Mouse (Mus musculus) hindbrain, postnatal 0 days (tissue): ENCODE data around the gene Gm20388. TPM values are rescaled to one million over a fixed set of nuclear protein-coding genes. Genes with fewer than 3 reads are reported as not detected.
A peak's percentile ranks its signal among the peaks of the same experiment; 100 is the strongest.
"Not testable (repeated sequence)": the region's sequence is repeated elsewhere in the genome, so short reads cannot be mapped to it uniquely, and the experiment has no call there.

Experiments
- ATAC-seq: fragments of 200-750 bp; cut with Nextera tagmentation; 2 replicates; pipeline ENCODE4 v1.8.0; 2017; ENCODE audit warnings: mild to moderate bottlenecking, moderate TSS enrichment, moderate library complexity
- DNase-seq: peaks from one replicate; pipeline ENCODE4 v3.0.0-alpha.2; 2015; ENCODE audit warnings: low spot score
- H3K27ac ChIP-seq: fragments of 300-500 bp; sonication (generic); 2 replicates; pipeline ENCODE4 v1.5.1; 2014; ENCODE audit warnings: mild to moderate bottlenecking
- H3K27me3 ChIP-seq: fragments of 300-500 bp; sonication (generic); 2 replicates; pipeline ENCODE4 v1.6.1; 2014; ENCODE audit warnings: low read length, mixed read lengths; ENCODE audit not compliant: insufficient read depth
- H3K36me3 ChIP-seq: fragments of 300-500 bp; sonication (generic); 2 replicates; pipeline ENCODE4 v1.6.1; 2014; ENCODE audit warnings: low read length, mixed read lengths; ENCODE audit not compliant: insufficient read depth
- H3K4me1 ChIP-seq: fragments of 300-500 bp; sonication (generic); 2 replicates; pipeline ENCODE4 v1.6.1; 2014; ENCODE audit warnings: antibody characterized with exemption, low read length, mixed read lengths; ENCODE audit not compliant: insufficient read depth
- H3K4me2 ChIP-seq: fragments of 300-500 bp; sonication (generic); 2 replicates; pipeline ENCODE4 v1.6.1; 2014; ENCODE audit warnings: low read depth, mild to moderate bottlenecking, low read length, moderate library complexity, mixed read lengths
- H3K4me3 ChIP-seq: fragments of 300-500 bp; sonication (generic); 2 replicates; pipeline ENCODE4 v1.5.1; 2014; ENCODE audit warnings: low read length
- H3K9ac ChIP-seq: fragments of 300-500 bp; sonication (generic); replicated peaks from 2 replicates; pipeline ENCODE4 v1.6.1; 2014; ENCODE audit warnings: mild to moderate bottlenecking, low read length, moderate library complexity, mixed read lengths
- H3K9me3 ChIP-seq: fragments of 300-500 bp; sonication (generic); 2 replicates; pipeline ENCODE4 v1.6.1; 2016; ENCODE audit warnings: low read length, mixed read lengths
- CTCF ChIP-seq: IDR thresholded peaks from 2 replicates; pipeline ENCODE4 v1.5.1; 2016; ENCODE audit warnings: antibody characterized with exemption, control low read depth, low read depth
- WGBS: fragments of 180-500 bp; shearing (Covaris S2); extraction: QIAGEN DNeasy Blood & Tissue Kit; methylation state at CpG from one replicate; pipeline ENCODE4 v1.1.7; 2014; 5-methylcytosine and 5-hydroxymethylcytosine counted together
- polyA plus RNA-seq: library from polyadenylated mRNA; unstranded; fragments of >200 nt; fragmentation: Nextera tagmentation; extraction: Ambion mirVana; gene quantifications from 2 replicates; pipeline ENCODE4 v1.2.1, GENCODE M21; 2015
- total RNA-seq: library from RNA; depleted of rRNA; stranded (reverse); fragments of >200 nt; gene quantifications from 2 replicates; pipeline ENCODE4 v1.2.3, GENCODE M21; 2014

The Gm20388 gene
- total and polyA plus RNA-seq, 2 experiments from 2014 or later = 71.3 TPM; not detected in 1

GRCm38 (mm10) chr8:120797019-120797727 is 886.5 kb downstream of the Gm20388 start:
- 78% methylated on average over 9 of the region's 9 CpGs for WGBS
- TF ChIP-seq CTCF = no peak
- ATAC-seq = no peak

GRCm38 (mm10) chr8:120800308-120800865 is 889.7 kb downstream of the Gm20388 start:
- DNase-seq = peak; percentile 69
- TF ChIP-seq CTCF = peak; percentile 94
- Histone ChIP-seq H3K27me3 (no peaks in the 10 kb centered on the region), H3K27ac (no peak overlapping the region), H3K9ac (no peak overlapping the region), H3K4me3 (no peak overlapping the region), H3K36me3 (no peaks in the 10 kb centered on the region), H3K9me3 (no peaks in the 10 kb centered on the region), H3K4me2 (peak overlapping the region; percentile 34), H3K4me1 (no peaks in the 10 kb centered on the region)
- peak; percentile 60; the same call in 1 of the 2 replicates for ATAC-seq
- 6% methylated on average over 17 of the region's 17 CpGs for WGBS

More at GRCm38 (mm10) chr8:120797019-120797727, 886.5 kb downstream of the Gm20388 start:
- H3K4me3 ChIP-seq = no peak overlapping the region
- H3K27me3 ChIP-seq = no peaks in the 10 kb centered on the region
- no peaks in the 10 kb centered on the region for H3K9me3 ChIP-seq
- H3K4me1 ChIP-seq = no peaks in the 10 kb centered on the region
- DNase-seq = no peak
- no peak overlapping the region for H3K4me2 ChIP-seq
- no peak overlapping the region for H3K9ac ChIP-seq
- no peaks in the 10 kb centered on the region for H3K36me3 ChIP-seq
- H3K27ac ChIP-seq = no peak overlapping the region

GRCm38 (mm10) chr8:120803661-120804375 is 893.2 kb downstream of the Gm20388 start:
- not testable (repeated sequence) for H3K27ac ChIP-seq, H3K4me2 ChIP-seq, DNase-seq, H3K9me3 ChIP-seq, H3K4me1 ChIP-seq, H3K9ac ChIP-seq, ATAC-seq, H3K4me3 ChIP-seq, H3K36me3 ChIP-seq, H3K27me3 ChIP-seq
- WGBS = 47% methylated on average over 6 of the region's 6 CpGs

- Histone ChIP-seq H3K36me3 (no peaks in the 10 kb centered on the region), H3K4me2 (no peak overlapping the region), H3K9ac (no peak overlapping the region), H3K9me3 (no peaks in the 10 kb centered on the region), H3K27ac (no peak overlapping the region), H3K27me3 (no peaks in the 10 kb centered on the region), H3K4me3 (no peak overlapping the region), H3K4me1 (no peaks in the 10 kb centered on the region)
- no peak for DNase-seq
- TF ChIP-seq CTCF = no peak
- no peak for ATAC-seq
- WGBS = 77% methylated on average over 3 of the region's 3 CpGs
Observed at GRCm38 (mm10) chr8:120804741-120805140, 894.1 kb downstream of the Gm20388 start.

- Histone ChIP-seq H3K9me3 (no peaks in the 10 kb centered on the region), H3K9ac (no peak overlapping the region), H3K4me3 (no peak overlapping the region), H3K27me3 (no peaks in the 10 kb centered on the region), H3K4me2 (no peak overlapping the region), H3K27ac (no peak overlapping the region), H3K4me1 (no peaks in the 10 kb centered on the region), H3K36me3 (no peaks in the 10 kb centered on the region)
- TF ChIP-seq CTCF = no peak
- no peak for DNase-seq
- ATAC-seq = no peak
- 42% methylated on average over 12 of the region's 12 CpGs for WGBS
Observed at GRCm38 (mm10) chr8:120806780-120807264, 896.2 kb downstream of the Gm20388 start.

- Histone ChIP-seq H3K9ac (no peak overlapping the region), H3K36me3 (no peaks in the 10 kb centered on the region), H3K4me2 (no peak overlapping the region), H3K4me1 (no peaks in the 10 kb centered on the region), H3K4me3 (no peak overlapping the region), H3K27me3 (no peaks in the 10 kb centered on the region), H3K27ac (no peak overlapping the region), H3K9me3 (no peaks in the 10 kb centered on the region)
- WGBS = 58% methylated on average over 6 of the region's 6 CpGs
- DNase-seq = peak; percentile 46
- TF ChIP-seq CTCF = peak; percentile 64
- ATAC-seq = no peak
Observed at GRCm38 (mm10) chr8:120807719-120808118, 897.1 kb downstream of the Gm20388 start.

GRCm38 (mm10) chr8:120809050-120809449 is 898.4 kb downstream of the Gm20388 start:
- WGBS = 65% methylated on average over 7 of the region's 7 CpGs
- Histone ChIP-seq H3K4me2 (no peak overlapping the region), H3K4me3 (no peak overlapping the region), H3K27ac (no peak overlapping the region), H3K36me3 (no peaks in the 10 kb centered on the region), H3K9me3 (no peaks in the 10 kb centered on the region), H3K4me1 (no peaks in the 10 kb centered on the region), H3K27me3 (no peaks in the 10 kb centered on the region), H3K9ac (no peak overlapping the region)
- no peak for TF ChIP-seq CTCF
- DNase-seq = no peak
- no peak for ATAC-seq
